Mouse (Mus musculus) liver, postnatal 0 days (tissue): ENCODE results near the gene Arid3b.

Experiments
- CTCF ChIP-seq: sonication (generic); IDR thresholded peaks from 2 replicates; pipeline ENCODE4 v1.5.1; 2016; ENCODE audit warnings: antibody characterized with exemption, low read depth
- EP300 ChIP-seq: IDR thresholded peaks from 2 replicates; pipeline ENCODE4 v1.6.1; 2016; ENCODE audit warnings: antibody characterized with exemption, low read depth, mild to moderate bottlenecking

DNA sequence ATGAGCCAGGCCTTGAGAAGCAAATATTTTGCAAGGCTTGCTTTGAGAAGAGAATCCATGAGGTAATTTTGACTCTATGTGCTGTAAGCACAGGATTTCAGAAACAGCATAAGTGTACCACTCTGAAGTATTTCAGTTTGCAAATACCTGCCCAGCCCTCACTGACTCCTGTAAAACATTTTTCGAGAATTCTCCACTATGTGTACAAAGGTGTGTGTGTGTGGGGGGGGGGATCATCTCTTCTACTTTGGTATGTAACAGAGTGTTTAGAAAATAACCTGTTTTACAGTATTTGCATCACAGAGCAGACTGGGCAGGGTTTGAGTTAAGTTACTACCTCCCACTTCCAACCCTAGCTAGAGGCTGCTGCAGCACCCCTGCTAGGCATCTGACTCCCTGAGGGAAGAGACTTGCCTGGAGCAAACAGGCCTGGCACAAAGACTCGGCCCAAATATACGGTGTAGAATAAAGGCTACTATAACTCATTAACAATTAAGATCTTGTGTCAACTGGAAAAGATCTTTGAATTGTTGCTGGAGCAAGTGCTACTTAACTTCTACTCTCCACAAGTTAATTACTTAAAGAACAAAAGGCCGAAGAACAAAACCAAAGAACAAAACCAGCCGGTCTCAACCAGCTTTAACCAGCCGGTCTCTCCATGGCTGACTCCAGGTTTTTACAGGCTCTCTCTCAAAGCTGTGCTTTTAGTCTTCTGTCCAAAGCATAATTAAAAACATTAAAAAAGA lies 6.6 kb downstream of the Arid3b start:
- TF ChIP-seq CTCF: no peak
- TF ChIP-seq EP300: no peak
